Mouse (Mus musculus): ENCODE results near the gene Dsp. TPM values are rescaled to one million over a fixed set of nuclear protein-coding genes. Genes with fewer than 3 reads are reported as not detected.
A peak's percentile ranks its signal among the peaks of the same experiment; 100 is the strongest.

Dsp gene
- polyA plus RNA-seq, 1 experiment: not detected

- no peaks in the 10 kb centered on the region for H3K79me2 ChIP-seq (ENCODE audit: control insufficient read depth, insufficient read depth)
- H3ac ChIP-seq (ENCODE audit: control insufficient read depth, insufficient read length): no peak overlapping the region
- no peak overlapping the region for H3K4me2 ChIP-seq (ENCODE audit: low read depth)
- peaks cover 27% of the 10 kb centered on the region for H3K27me3 ChIP-seq (ENCODE audit: control insufficient read depth, insufficient read depth, insufficient read length)
- no peaks in the 10 kb centered on the region for H3K36me3 ChIP-seq (ENCODE audit: control insufficient read depth, insufficient read depth)
- H3K4me3 ChIP-seq: no peak overlapping the region
- TF ChIP-seq REST (IDR thresholded peaks at IDR 0.05; ENCODE audit: insufficient read depth, insufficient read length) (no peak), CEBPB (IDR thresholded peaks at IDR 0.05; ENCODE audit: insufficient read depth, poor library complexity, severe bottlenecking) (no peak), MAX (IDR thresholded peaks at IDR 0.05; ENCODE audit: low read depth) (no peak), USF1 (IDR thresholded peaks at IDR 0.05; ENCODE audit: low read depth) (no peak), E2F4 (IDR thresholded peaks at IDR 0.05; ENCODE audit: insufficient read depth) (no peak), SRF (IDR thresholded peaks at IDR 0.05; ENCODE audit: control insufficient read depth, insufficient read length, low read depth) (no peak), MYOD1 (IDR thresholded peaks at IDR 0.05; ENCODE audit: control insufficient read depth in 1 of 3, insufficient read length in 2 of 3, low read depth in 2 of 3) (no peak), MYOG (IDR thresholded peaks at IDR 0.05; ENCODE audit: control insufficient read depth in 1 of 3, insufficient read depth in 1 of 3, insufficient read length in 2 of 3, low read depth in 2 of 3) (no peak), TCF3 (IDR thresholded peaks at IDR 0.05; ENCODE audit: insufficient read length, low read depth) (no peak), TCF12 (IDR thresholded peaks at IDR 0.05; ENCODE audit: insufficient read depth, poor library complexity, severe bottlenecking) (no peak)
Measured at GRCm38 (mm10) chr13:38155523-38155922, 4.4 kb downstream of the Dsp start.

GRCm38 (mm10) chr13:38157635-38158034 is 6.5 kb downstream of the Dsp start:
- H3K4me3 ChIP-seq: no peak overlapping the region
- H3K36me3 ChIP-seq (ENCODE audit: control insufficient read depth, insufficient read depth): no peaks in the 10 kb centered on the region
- H3K79me2 ChIP-seq (ENCODE audit: control insufficient read depth, insufficient read depth): no peaks in the 10 kb centered on the region
- H3K27me3 ChIP-seq (ENCODE audit: control insufficient read depth, insufficient read depth, insufficient read length): peaks cover 14% of the 10 kb centered on the region
- no peak overlapping the region for H3ac ChIP-seq (ENCODE audit: control insufficient read depth, insufficient read length)
- no peak for TF ChIP-seq TCF3 (IDR thresholded peaks at IDR 0.05; ENCODE audit: insufficient read length, low read depth)
- no peak for TF ChIP-seq E2F4 (IDR thresholded peaks at IDR 0.05; ENCODE audit: insufficient read depth)
- no peak for TF ChIP-seq TCF12 (IDR thresholded peaks at IDR 0.05; ENCODE audit: insufficient read depth, poor library complexity, severe bottlenecking)
- no peak for TF ChIP-seq MAX (IDR thresholded peaks at IDR 0.05; ENCODE audit: low read depth)
- no peak for TF ChIP-seq MYOG (IDR thresholded peaks at IDR 0.05; ENCODE audit: control insufficient read depth in 1 of 3, insufficient read depth in 1 of 3, insufficient read length in 2 of 3, low read depth in 2 of 3)
- no peak for TF ChIP-seq CEBPB (IDR thresholded peaks at IDR 0.05; ENCODE audit: insufficient read depth, poor library complexity, severe bottlenecking)
- no peak overlapping the region for H3K4me2 ChIP-seq (ENCODE audit: low read depth)

- H3K4me2 ChIP-seq (ENCODE audit: low read depth): no peak overlapping the region
- no peaks in the 10 kb centered on the region for H3K36me3 ChIP-seq (ENCODE audit: control insufficient read depth, insufficient read depth)
- no peaks in the 10 kb centered on the region for H3K79me2 ChIP-seq (ENCODE audit: control insufficient read depth, insufficient read depth)
- H3ac ChIP-seq (ENCODE audit: control insufficient read depth, insufficient read length): no peak overlapping the region
- H3K4me3 ChIP-seq: no peak overlapping the region
- H3K27me3 ChIP-seq (ENCODE audit: control insufficient read depth, insufficient read depth, insufficient read length): peaks cover 7% of the 10 kb centered on the region
- TF ChIP-seq REST (IDR thresholded peaks at IDR 0.05; ENCODE audit: insufficient read depth, insufficient read length): no peak
- TF ChIP-seq POLR2AphosphoS2 (IDR thresholded peaks at IDR 0.05; ENCODE audit: insufficient read length, low read depth): no peak
- TF ChIP-seq CEBPB (IDR thresholded peaks at IDR 0.05; ENCODE audit: insufficient read depth, poor library complexity, severe bottlenecking): no peak
- TF ChIP-seq MYOD1 (IDR thresholded peaks at IDR 0.05; ENCODE audit: control insufficient read depth in 1 of 3, insufficient read length in 2 of 3, low read depth in 2 of 3): no peak
Measured at GRCm38 (mm10) chr13:38162002-38162401, 10.9 kb downstream of the Dsp start.

DNA sequence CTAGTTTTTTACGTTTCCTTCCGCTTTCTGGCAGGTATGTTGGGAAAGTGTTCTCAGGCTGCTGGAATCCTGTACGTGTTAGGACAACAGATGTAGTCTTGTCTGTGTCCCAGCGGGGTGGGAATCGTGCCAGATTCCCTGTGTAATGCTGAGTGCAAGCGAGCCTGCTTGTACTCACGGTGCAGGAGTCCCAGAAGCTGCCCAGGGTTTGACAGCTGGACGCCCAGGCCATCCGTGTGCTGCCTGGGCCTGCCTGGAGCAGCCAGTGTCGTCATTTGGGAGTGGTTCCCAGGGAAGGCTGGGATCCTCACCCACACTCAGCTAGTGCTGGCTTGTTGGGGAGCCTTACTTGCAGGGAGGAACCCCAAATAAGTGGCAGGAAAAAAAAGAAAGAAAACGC is 11.6 kb downstream of the Dsp start:
- H3K79me2 ChIP-seq (ENCODE audit: control insufficient read depth, insufficient read depth): no peaks in the 10 kb centered on the region
- H3K27me3 ChIP-seq (ENCODE audit: control insufficient read depth, insufficient read depth, insufficient read length): peaks cover 6% of the 10 kb centered on the region

DNA sequence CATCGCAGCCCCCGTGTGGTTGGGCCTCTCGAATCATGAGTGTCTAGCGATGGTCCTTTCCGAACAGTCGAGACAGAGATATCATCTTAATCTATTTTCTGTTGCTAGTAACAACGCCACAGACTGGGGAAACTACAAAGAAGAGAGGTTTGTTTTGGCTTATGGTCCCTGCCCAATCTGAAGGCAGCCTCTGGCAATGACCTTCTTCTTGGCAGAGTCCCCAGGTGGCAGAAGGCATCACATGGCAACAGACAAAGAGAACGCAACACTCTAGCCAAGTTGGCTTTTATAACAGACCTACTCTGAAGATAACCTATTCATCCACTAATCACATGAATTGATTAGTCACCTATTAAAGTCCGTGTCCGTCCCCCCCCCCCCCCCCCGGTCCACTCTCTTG is 13.8 kb downstream of the Dsp start:
- H3K36me3 ChIP-seq (ENCODE audit: control insufficient read depth, insufficient read depth): no peaks in the 10 kb centered on the region
- H3K27me3 ChIP-seq (ENCODE audit: control insufficient read depth, insufficient read depth, insufficient read length): no peaks in the 10 kb centered on the region
- H3K4me2 ChIP-seq (ENCODE audit: low read depth): no peak overlapping the region
- no peak overlapping the region for H3ac ChIP-seq (ENCODE audit: control insufficient read depth, insufficient read length)
- no peaks in the 10 kb centered on the region for H3K79me2 ChIP-seq (ENCODE audit: control insufficient read depth, insufficient read depth)
- TF ChIP-seq REST (IDR thresholded peaks at IDR 0.05; ENCODE audit: insufficient read depth, insufficient read length) (no peak), CEBPB (IDR thresholded peaks at IDR 0.05; ENCODE audit: insufficient read depth, poor library complexity, severe bottlenecking) (no peak), E2F4 (IDR thresholded peaks at IDR 0.05; ENCODE audit: insufficient read depth) (no peak), POLR2AphosphoS2 (IDR thresholded peaks at IDR 0.05; ENCODE audit: insufficient read length, low read depth) (no peak), MYOD1 (IDR thresholded peaks at IDR 0.05; ENCODE audit: control insufficient read depth in 1 of 3, insufficient read length in 2 of 3, low read depth in 2 of 3) (no peak), USF1 (IDR thresholded peaks at IDR 0.05; ENCODE audit: low read depth) (no peak), MYOG (IDR thresholded peaks at IDR 0.05; ENCODE audit: control insufficient read depth in 1 of 3, insufficient read depth in 1 of 3, insufficient read length in 2 of 3, low read depth in 2 of 3) (no peak), SRF (IDR thresholded peaks at IDR 0.05; ENCODE audit: control insufficient read depth, insufficient read length, low read depth) (no peak), MAX (IDR thresholded peaks at IDR 0.05; ENCODE audit: low read depth) (no peak), TCF12 (IDR thresholded peaks at IDR 0.05; ENCODE audit: insufficient read depth, poor library complexity, severe bottlenecking) (no peak), TCF3 (IDR thresholded peaks at IDR 0.05; ENCODE audit: insufficient read length, low read depth) (no peak), POLR2A (IDR thresholded peaks at IDR 0.05; ENCODE audit: insufficient read length, low read depth) (no peak)
- H3K4me3 ChIP-seq: no peak overlapping the region

More for the DNA sequence above, 11.6 kb downstream of the Dsp start:
- no peak overlapping the region for H3ac ChIP-seq (ENCODE audit: control insufficient read depth, insufficient read length)
- no peak overlapping the region for H3K4me2 ChIP-seq (ENCODE audit: low read depth)
- H3K4me3 ChIP-seq: no peak overlapping the region
- TF ChIP-seq TCF12 (IDR thresholded peaks at IDR 0.05; ENCODE audit: insufficient read depth, poor library complexity, severe bottlenecking) (no peak), POLR2AphosphoS2 (IDR thresholded peaks at IDR 0.05; ENCODE audit: insufficient read length, low read depth) (no peak), MYOD1 (IDR thresholded peaks at IDR 0.05; ENCODE audit: control insufficient read depth in 1 of 3, insufficient read length in 2 of 3, low read depth in 2 of 3) (no peak), SRF (IDR thresholded peaks at IDR 0.05; ENCODE audit: control insufficient read depth, insufficient read length, low read depth) (no peak), MYOG (IDR thresholded peaks at IDR 0.05; ENCODE audit: control insufficient read depth in 1 of 3, insufficient read depth in 1 of 3, insufficient read length in 2 of 3, low read depth in 2 of 3) (peak in 1 of 3 experiments; percentile 47), REST (IDR thresholded peaks at IDR 0.05; ENCODE audit: insufficient read depth, insufficient read length) (no peak), POLR2A (IDR thresholded peaks at IDR 0.05; ENCODE audit: insufficient read length, low read depth) (no peak), CEBPB (IDR thresholded peaks at IDR 0.05; ENCODE audit: insufficient read depth, poor library complexity, severe bottlenecking) (no peak), E2F4 (IDR thresholded peaks at IDR 0.05; ENCODE audit: insufficient read depth) (no peak)
- no peaks in the 10 kb centered on the region for H3K36me3 ChIP-seq (ENCODE audit: control insufficient read depth, insufficient read depth)
